Mouse (Mus musculus): ENCODE results near the gene Phf7.

DNA sequence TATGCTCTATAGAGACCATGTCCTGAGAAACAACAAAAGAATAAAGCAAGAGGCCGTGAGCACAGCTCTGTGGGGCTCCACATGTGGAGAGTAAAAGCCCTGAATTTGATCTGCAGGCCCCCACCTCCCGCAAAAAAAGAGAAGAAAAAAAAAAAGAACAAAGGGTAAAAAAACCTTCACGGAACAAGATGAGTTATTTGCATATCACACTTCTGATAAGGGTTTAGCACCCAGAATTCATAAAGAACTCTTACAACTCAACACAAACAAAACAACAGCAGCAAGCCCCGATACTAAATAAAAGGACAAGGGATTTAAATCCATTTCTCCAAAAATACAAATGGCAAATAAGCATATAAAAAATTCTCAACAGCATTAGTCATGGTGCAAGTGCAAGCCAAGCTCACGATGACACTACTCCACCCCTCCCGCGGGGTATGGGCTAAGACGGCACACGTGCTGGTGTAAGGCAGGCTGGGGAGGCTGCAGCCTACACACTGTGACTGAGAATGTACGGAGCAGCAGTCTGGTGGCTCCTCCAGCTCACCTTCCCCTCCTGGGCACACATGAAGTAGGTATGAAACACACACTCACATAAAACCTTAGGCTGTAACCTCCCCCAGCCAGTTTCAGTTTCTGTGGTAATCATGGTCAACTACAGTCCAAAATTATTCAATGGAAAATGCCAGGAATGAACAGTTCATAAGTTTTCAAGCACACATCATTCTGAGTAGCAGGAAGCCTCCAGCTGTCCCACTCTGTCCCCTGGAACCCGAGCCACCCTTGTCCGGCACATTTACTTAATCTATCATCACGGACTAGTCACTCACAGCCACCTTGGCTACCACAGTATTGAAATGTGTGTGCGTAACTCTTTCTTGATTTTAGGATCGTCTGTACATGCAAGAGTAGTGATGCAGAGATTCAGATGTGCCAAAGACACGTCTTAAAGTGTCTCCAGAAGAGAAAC lies 53.3 kb downstream of the Phf7 start:
- no peak for TF ChIP-seq POLR2A (IDR thresholded peaks at IDR 0.05; ENCODE audit: low read depth, low read length)
- TF ChIP-seq CTCF (IDR thresholded peaks at IDR 0.05; ENCODE audit: extremely low read depth, insufficient read depth, insufficient read length, insufficient replicate concordance): no peak

Data from spleen, adult 2 months (tissue).